Mouse (Mus musculus) hindbrain, embryonic 16.5 days (tissue): ENCODE data around the gene Hoxd3. TPM values are rescaled to one million over a fixed set of nuclear protein-coding genes. Genes with fewer than 3 reads are reported as not detected.
A peak's percentile ranks its signal among the peaks of the same experiment; 100 is the strongest.

Experiments
- ATAC-seq: fragments of 200-750 bp; cut with Nextera tagmentation; 2 replicates; pipeline ENCODE4 v1.8.0; 2017; ENCODE audit warnings: moderate TSS enrichment, moderate library complexity
- H3K27ac ChIP-seq: fragments of 300-500 bp; sonication (generic); 2 replicates; pipeline ENCODE4 v1.5.1; 2014; ENCODE audit warnings: low read depth, mild to moderate bottlenecking, control low read depth, low read length, moderate library complexity
- H3K27me3 ChIP-seq: fragments of 300-500 bp; sonication (generic); replicated peaks from 2 replicates; pipeline ENCODE4 v1.6.1; 2014; ENCODE audit warnings: low read length; ENCODE audit not compliant: control insufficient read depth, insufficient read depth
- H3K36me3 ChIP-seq: fragments of 300-500 bp; sonication (generic); 2 replicates; pipeline ENCODE4 v1.6.1; 2014; ENCODE audit warnings: mild to moderate bottlenecking, low read length, moderate library complexity, mixed read lengths; ENCODE audit not compliant: control insufficient read depth, insufficient read depth
- H3K4me1 ChIP-seq: fragments of 300-500 bp; sonication (generic); 2 replicates; pipeline ENCODE4 v1.6.1; 2014; ENCODE audit warnings: low read depth, low read length; ENCODE audit not compliant: control insufficient read depth, insufficient read depth
- H3K4me2 ChIP-seq: fragments of 300-500 bp; sonication (generic); 2 replicates; pipeline ENCODE4 v1.6.1; 2014; ENCODE audit warnings: mild to moderate bottlenecking, low read length, control low read depth, moderate library complexity
- H3K4me3 ChIP-seq: fragments of 300-500 bp; sonication (generic); 2 replicates; pipeline ENCODE4 v1.5.1; 2014; ENCODE audit warnings: mild to moderate bottlenecking, low read length, control low read depth, moderate library complexity
- H3K9ac ChIP-seq: fragments of 300-500 bp; sonication (generic); 2 replicates; pipeline ENCODE4 v1.6.1; 2014; ENCODE audit warnings: low read depth, mild to moderate bottlenecking, control low read depth, low read length, moderate library complexity
- H3K9me3 ChIP-seq: fragments of 300-500 bp; sonication (generic); 2 replicates; pipeline ENCODE4 v1.6.1; 2014; ENCODE audit warnings: mild to moderate bottlenecking, low read length, moderate library complexity; ENCODE audit not compliant: control insufficient read depth
- WGBS: fragments of 180-500 bp; shearing (Covaris S2); extraction: QIAGEN DNeasy Blood & Tissue Kit; methylation state at CpG from one replicate; pipeline ENCODE4 v1.1.7; 2014; 5-methylcytosine and 5-hydroxymethylcytosine counted together
- polyA plus RNA-seq: library from polyadenylated mRNA; unstranded; fragments of >200 nt; fragmentation: Nextera tagmentation; extraction: Ambion mirVana; gene quantifications from 2 replicates; pipeline ENCODE4 v1.2.1, GENCODE M21; 2015

Gene Hoxd3
- 43.8 and 48.0 TPM in 2 replicates for polyA plus RNA-seq

GRCm38 (mm10) chr2:74711721-74712621, at the start of gene Hoxd3, which contains the start of gene Hoxd4:
Hoxd3 (plus strand) TSS chr2:74711927.
Hoxd4 (plus strand) TSS chr2:74711929.
- peak within 1 kb of the TSS; percentile 36 for H3K4me3 ChIP-seq
- H3K9ac ChIP-seq = peak within 1 kb of the TSS; percentile 42
- H3K36me3 ChIP-seq = no peaks in the 10 kb centered on the region
- H3K4me1 ChIP-seq = peaks cover 7% of the 10 kb centered on the region; the same call in 1 of the 2 replicates
- under 1% methylated on average over 64 of the region's 65 CpGs for WGBS
- no peaks in the 10 kb centered on the region for H3K9me3 ChIP-seq
- peak within 1 kb of the TSS; percentile 41 for H3K27ac ChIP-seq
- 0 out of 2 replicates have a peak, but pooled peaks have one; percentile 25 for ATAC-seq
- H3K27me3 ChIP-seq = peaks cover 63% of the 10 kb centered on the region
- H3K4me2 ChIP-seq = peak within 1 kb of the TSS; percentile 38

- Histone ChIP-seq H3K36me3 (no peaks in the 10 kb centered on the region), H3K27ac (no peak overlapping the region), H3K27me3 (peaks cover 67% of the 10 kb centered on the region), H3K9ac (no peak overlapping the region), H3K4me1 (peaks cover 4% of the 10 kb centered on the region), H3K9me3 (no peaks in the 10 kb centered on the region), H3K4me2 (no peak overlapping the region), H3K4me3 (no peak overlapping the region)
- WGBS = 5% methylated on average over 18 of the region's 18 CpGs
- no peak for ATAC-seq
These were observed 48.3 kb upstream of the Hoxd3 start for GRCm38 (mm10) chr2:74663291-74663925.

- 5% methylated on average over 7 of the region's 7 CpGs for WGBS
- Histone ChIP-seq H3K9me3 (no peaks in the 10 kb centered on the region), H3K27me3 (peaks cover 75% of the 10 kb centered on the region), H3K27ac (no peak overlapping the region), H3K4me2 (no peak overlapping the region), H3K4me3 (no peak overlapping the region), H3K4me1 (peaks cover 6% of the 10 kb centered on the region), H3K36me3 (no peaks in the 10 kb centered on the region), H3K9ac (no peak overlapping the region)
- no peak for ATAC-seq
These were observed 45.3 kb upstream of the Hoxd3 start for GRCm38 (mm10) chr2:74666411-74666810.

- no peaks in the 10 kb centered on the region for H3K36me3 ChIP-seq
- ATAC-seq = no peak
- H3K4me2 ChIP-seq = no peak overlapping the region
These were observed 44.4 kb upstream of the Hoxd3 start for GRCm38 (mm10) chr2:74667191-74667841.

DNA sequence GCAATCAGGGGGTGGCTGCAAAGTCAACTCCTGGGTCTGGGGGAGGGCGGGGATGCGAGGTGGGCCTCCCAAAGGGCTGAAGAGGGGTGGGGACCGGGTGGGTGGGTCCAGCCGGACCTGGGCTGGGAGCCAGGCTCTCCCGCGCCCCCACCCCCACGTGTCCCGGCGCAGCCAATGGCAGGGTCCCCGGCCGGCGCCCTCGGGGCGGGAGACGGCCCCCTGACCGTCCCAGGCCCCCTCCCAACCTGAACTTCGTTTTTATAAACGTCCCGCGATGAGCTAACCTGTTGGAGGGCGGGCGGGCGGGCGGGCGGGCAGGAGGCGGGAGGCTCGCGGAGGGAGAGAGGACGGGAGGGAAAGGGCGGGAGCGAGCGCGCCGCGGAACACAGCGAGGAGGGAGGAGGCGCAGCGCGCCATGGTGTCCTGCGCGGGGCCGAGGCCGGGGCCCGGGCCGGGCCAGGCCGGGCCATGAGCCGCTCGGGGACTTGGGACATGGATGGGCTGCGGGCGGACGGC, 43.8 kb upstream of the Hoxd3 start, which contains the start of gene Hoxd13:
TSS of gene Hoxd13 (plus strand) at position 469 of the 516 bp plus-strand sequence.
- peaks cover 8% of the 10 kb centered on the region for H3K4me1 ChIP-seq
- 0 out of 2 replicates have a peak, but pooled peaks have one; percentile 20 for ATAC-seq
- H3K36me3 ChIP-seq = no peaks in the 10 kb centered on the region
- peak within 1 kb of the TSS; percentile 51 for H3K4me2 ChIP-seq
- H3K27me3 ChIP-seq = peaks cover 77% of the 10 kb centered on the region
- no peak within 1 kb of the TSS for H3K27ac ChIP-seq
- peak within 1 kb of the TSS; percentile 34 for H3K4me3 ChIP-seq
- WGBS = under 1% methylated on average over 30 of the region's 51 CpGs
- H3K9me3 ChIP-seq = no peaks in the 10 kb centered on the region
- H3K9ac ChIP-seq = no peak within 1 kb of the TSS

More at GRCm38 (mm10) chr2:74667191-74667841, 44.4 kb upstream of the Hoxd3 start:
- Histone ChIP-seq H3K27me3 (peaks cover 77% of the 10 kb centered on the region), H3K9me3 (no peaks in the 10 kb centered on the region), H3K27ac (no peak overlapping the region), H3K4me1 (peaks cover 6% of the 10 kb centered on the region), H3K4me3 (no peak overlapping the region), H3K9ac (no peak overlapping the region)
- 2% methylated on average over 36 of the region's 36 CpGs for WGBS

DNA sequence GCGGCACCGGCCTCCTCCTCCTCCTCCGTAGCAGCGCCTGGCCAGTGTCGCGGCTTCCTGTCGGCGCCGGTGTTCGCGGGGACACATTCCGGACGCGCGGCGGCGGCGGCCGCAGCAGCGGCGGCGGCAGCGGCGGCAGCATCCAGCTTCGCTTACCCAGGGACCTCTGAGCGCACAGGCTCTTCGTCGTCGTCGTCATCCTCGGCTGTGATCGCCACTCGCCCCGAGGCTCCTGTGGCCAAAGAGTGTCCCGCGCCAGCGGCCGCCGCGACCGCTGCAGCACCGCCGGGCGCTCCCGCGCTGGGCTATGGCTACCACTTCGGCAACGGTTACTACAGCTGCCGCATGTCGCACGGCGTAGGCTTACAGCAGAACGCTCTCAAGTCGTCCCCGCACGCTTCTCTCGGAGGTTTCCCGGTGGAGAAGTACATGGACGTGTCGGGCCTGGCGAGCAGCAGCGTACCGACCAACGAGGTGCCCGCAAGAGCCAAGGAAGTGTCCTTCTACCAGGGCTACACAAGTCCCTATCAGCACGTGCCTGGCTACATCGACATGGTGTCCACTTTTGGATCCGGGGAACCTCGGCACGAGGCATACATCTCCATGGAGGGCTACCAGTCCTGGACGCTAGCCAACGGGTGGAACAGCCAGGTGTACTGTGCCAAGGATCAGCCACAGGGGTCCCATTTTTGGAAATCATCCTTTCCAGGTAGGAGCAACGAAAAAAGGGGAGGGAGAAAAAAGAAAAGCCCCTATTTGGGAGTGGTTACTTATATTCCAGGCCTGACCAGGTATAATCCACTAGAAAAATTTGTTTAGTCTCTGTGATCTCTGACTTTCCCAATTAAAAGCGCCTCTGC, 43.1 kb upstream of the Hoxd3 start:
- no peak overlapping the region for H3K9ac ChIP-seq
- H3K4me3 ChIP-seq = peak overlapping the region; percentile 34
- peaks cover 9% of the 10 kb centered on the region for H3K4me1 ChIP-seq
- H3K9me3 ChIP-seq = no peaks in the 10 kb centered on the region
- peak overlapping the region; percentile 51 for H3K4me2 ChIP-seq
- peak; percentile 50; the same call in 1 of the 2 replicates for ATAC-seq
- H3K27me3 ChIP-seq = peaks cover 77% of the 10 kb centered on the region
- no peaks in the 10 kb centered on the region for H3K36me3 ChIP-seq
- H3K27ac ChIP-seq = no peak overlapping the region
- under 1% methylated on average over 65 of the region's 74 CpGs for WGBS

- no peaks in the 10 kb centered on the region for H3K36me3 ChIP-seq
- WGBS = 1% methylated on average over 3 of the region's 3 CpGs
- no peak overlapping the region for H3K4me3 ChIP-seq
- H3K27ac ChIP-seq = no peak overlapping the region
- H3K9me3 ChIP-seq = no peaks in the 10 kb centered on the region
- H3K4me1 ChIP-seq = peaks cover 9% of the 10 kb centered on the region
- peaks cover 77% of the 10 kb centered on the region for H3K27me3 ChIP-seq
- ATAC-seq = no peak
- H3K4me2 ChIP-seq = no peak overlapping the region
- H3K9ac ChIP-seq = no peak overlapping the region
These were observed 42.5 kb upstream of the Hoxd3 start for GRCm38 (mm10) chr2:74669230-74669578.

GRCm38 (mm10) chr2:74669650-74670235, 42.0 kb upstream of the Hoxd3 start:
- Histone ChIP-seq H3K4me1 (peaks cover 9% of the 10 kb centered on the region), H3K27me3 (peaks cover 76% of the 10 kb centered on the region), H3K4me3 (no peak overlapping the region), H3K4me2 (no peak overlapping the region), H3K27ac (no peak overlapping the region), H3K36me3 (no peaks in the 10 kb centered on the region), H3K9me3 (no peaks in the 10 kb centered on the region), H3K9ac (no peak overlapping the region)
- 2% methylated on average over 14 of the region's 14 CpGs for WGBS
- ATAC-seq = no peak
